Mouse (Mus musculus): ENCODE measurements around the gene Shisa2.
A peak's percentile ranks its signal among the peaks of the same experiment; 100 is the strongest.

Gene Shisa2

DNA sequence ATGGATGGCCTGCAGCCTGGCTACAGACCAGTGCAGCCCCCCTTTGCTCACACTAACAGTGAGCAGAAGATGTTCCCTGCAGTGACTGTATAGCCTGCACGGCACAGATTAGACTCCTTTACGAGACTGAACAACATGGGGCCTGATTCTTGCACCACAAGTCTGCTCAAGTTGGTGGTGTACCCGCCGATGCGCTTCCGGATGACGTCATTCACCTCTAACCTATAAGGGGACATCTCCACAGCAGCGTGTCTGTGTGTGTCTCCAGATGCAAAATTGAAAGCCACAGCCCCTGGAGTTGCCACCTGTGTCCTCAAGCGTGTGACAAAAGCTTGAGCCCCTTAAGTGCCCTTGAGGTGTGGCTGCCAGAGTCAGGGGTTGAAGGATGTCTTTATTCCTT, 5.0 kb downstream of the Shisa2 start:
- no peak for DNase-seq (ENCODE audit: low spot score in 2 of 2)

DNA sequence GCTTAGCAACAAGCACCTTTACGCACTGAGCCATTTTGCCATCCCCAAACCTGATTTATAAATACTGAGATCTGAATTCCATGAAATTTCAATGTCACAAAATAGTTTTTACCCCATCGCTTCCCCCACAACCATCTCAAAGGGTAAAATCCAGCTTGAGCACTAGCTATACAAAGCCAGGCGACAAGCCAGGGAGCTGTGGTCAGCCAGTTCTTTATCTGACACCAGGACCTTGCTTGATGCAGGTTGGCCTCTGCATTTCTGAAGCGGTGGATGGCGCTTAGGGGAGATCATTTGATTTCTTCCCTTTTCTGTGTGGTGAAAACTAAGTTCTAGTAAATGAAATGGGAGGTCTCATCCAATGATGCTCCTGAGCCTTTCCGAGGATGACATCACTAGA, 7.0 kb downstream of the Shisa2 start:
- DNase-seq (ENCODE audit: low spot score in 2 of 2) = no peak

DNA sequence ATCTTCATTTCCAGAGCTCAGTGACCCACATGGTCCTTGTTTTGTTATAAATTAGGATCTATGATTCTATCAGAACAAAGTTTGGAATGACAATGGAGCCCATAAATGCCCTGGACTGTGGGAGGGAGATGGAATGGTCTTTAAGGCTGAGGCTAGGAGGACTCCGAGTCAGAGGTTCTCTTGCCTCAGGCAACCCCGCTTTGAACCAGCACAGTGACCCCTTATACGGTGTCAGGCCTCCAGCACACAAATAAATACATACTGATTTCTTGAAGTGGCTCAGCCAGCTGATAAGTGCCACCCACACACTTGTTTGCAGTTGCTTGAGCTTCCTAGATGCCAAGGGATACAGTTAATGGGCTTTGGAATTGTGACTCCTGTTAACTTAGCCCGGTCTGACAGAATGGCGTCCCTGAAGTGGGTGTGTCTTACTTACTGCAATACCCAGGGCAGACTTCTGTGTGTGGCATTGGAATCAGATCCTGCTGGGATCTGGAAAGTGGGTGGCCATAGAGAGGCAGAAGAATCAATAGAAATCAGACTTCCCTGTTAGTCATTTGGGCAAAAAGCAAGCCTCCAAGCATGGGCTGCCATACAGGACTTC, 8.3 kb downstream of the Shisa2 start:
- DNase-seq (ENCODE audit: low spot score in 2 of 2) = no peak

DNA sequence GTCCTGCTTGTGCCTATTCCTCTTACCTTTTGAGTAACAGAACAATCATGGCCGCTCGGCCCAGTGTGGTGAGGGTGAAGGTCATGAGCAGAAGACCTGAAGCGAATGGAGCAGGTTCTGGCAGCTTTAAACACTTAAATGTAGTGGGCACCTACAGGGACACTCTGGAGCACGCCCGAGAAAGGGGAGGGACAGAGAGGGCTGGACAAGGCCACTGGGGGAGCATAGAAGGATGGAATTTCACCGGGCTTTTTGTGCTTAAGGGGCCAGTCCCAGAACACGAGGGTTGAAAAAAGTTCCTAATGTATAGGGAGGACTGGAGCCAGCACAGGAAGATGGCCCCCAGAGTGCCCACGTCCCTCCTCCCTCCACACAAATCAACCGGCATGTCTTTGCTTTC, 8.9 kb downstream of the Shisa2 start:
- no peak for DNase-seq (ENCODE audit: low spot score in 2 of 2)

DNA sequence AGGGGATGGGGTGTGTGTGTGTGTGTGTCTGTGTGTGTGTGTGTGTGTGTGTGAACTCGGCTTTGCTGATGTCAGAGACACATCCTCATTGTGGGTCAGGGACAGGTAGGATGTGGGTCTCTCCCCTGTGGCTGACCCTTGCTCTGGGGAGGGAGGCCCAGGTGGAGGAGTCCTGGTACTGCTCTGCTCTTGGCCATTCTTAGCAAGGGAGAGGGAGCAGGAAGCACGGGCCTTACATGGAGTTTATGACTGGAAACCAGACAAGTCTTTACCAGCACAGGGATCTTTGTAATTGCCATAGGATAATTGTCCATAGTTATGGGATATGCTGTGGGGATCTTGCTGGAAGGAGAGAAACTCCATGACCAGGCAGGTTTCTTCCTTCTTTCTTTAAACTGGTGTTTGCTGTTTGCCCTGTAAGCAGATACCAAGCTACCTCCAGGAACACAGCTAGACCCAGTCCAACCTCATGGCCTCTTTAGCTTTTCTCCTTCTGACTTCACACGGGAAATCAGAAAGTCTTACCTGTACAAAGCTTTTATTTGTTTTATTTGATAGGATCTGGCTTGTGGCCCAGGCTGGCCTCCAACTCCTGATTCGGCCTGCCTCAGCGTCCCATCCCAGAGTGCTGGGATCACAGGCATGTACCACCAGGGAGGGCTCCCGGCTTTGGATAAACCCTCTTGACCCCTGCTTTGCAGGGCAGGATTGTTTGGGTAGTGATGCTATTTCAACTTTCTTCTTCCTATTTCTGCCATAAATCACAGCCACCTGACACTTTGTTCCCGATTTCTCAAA, 14.0 kb downstream of the Shisa2 start:
- DNase-seq (ENCODE audit: low spot score in 2 of 2) = no peak

DNA sequence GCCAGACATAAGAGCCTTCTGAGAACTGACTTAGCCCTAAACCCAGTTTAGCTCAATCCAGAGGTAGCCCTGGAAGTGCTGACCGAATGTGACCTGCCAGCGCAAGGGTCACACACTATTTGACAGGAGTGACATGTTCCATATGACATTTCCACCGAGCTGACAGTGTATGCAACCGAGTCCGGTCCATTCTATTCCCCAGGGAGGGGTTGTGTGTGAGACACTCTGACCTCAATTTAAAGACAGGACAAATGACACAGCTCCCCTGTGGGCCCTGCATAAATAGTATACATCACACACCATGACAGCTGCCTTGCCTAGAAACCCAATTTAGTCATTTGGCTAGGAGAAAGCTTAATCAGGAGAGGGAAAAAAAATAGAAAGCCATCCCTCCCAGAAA, 16.7 kb downstream of the Shisa2 start:
- no peak for DNase-seq (ENCODE audit: low spot score in 2 of 2)

DNA sequence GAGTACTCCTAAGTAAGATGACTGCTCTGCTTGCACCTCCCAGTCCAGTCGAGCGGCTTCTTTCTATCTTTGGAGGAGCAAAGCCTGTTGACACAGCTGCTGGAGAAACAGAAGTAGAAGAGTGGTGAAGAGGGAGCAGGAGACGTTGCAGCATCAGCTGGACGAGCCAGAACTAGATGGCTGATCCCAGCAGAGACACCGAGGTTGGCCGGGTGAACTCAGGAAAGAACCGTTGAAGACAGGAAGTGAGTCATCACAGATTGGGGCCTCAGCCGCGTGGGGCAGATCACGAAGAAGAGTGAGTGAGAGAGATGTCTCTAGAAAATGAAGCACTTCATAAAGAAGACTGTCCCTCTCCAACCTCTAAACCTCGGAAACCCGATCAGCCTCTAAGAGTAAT, 18.5 kb downstream of the Shisa2 start:
- no peak for DNase-seq (ENCODE audit: low spot score in 2 of 2)

DNA sequence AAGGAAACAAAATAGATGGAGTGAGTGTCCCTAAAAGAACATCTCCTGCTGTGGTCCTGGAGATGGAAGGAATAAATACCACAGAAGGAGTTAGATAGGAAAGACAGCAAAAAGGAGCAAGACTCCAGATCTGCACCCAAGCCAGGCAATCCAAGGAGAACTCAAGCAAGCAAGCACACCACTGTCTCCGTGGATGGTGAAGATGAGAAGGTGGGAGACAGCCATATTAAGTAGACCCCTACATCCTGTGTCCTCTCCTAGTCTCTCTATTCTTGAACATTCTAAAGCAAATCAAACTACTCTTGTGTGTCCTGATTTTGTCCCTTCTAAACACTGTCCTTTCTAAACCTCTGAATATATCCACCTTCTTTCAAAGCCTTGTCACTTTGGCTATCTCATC, 19.1 kb downstream of the Shisa2 start:
- no peak for DNase-seq (ENCODE audit: low spot score in 2 of 2)

DNA sequence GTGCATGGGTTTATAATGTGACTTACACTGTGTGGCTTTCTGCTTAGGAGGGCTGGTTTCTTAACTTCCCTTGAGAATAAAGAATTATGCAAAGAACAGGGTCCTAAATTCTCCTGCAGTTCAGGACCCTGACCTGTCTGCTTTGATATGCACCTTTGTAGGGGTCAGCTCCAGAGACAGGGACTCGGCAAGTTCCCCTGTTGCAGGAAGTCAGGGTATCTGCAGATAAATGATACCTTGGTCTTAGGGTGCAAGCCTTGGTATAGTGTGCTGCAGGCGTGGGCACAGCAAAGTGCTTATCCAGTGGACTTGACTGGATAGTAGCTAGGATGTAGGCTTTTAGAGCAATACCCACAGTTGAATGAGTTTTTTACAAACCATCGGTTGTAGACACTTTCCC, 19.8 kb downstream of the Shisa2 start:
- no peak for DNase-seq (ENCODE audit: low spot score in 2 of 2)

DNA sequence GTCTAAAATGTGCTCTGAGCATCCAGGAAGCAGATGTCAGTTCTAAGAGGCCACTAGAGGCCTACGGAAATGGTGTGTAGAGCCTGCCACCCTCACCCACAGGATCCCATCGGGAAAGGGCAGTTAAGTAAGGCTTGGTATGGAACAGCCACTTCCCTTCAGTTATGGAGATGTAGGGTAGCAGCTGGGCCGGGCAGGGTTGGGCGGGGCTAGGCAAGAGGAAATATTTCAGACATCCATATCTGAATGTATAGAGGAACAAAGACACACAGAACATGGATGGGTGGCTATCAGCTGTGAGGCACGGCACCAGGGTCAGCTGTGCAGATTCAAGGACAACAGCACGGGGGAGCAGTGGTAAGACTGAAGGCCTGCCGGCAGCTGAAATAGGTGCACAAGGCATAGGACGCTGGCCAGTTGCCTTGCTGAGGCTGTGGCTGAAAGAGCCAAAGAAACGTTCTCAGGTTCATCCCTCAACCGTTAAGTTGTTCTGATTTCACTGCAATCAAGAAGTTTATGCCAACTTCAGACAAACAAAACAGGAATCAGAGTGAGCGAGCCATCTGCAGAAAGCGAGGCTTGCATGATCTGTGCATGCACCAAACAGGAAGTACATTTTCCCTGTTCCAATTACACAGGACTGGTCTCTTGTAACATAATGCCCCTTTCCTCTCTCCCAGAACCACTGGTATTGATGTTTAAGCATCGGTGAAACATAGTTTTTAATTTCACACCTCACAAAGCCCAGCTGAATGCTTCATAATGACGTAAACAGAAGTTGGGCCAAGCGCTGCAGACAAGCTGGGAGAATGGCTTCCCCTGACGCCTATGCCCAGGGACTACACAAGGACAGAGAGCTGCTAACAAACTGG, 22.0 kb downstream of the Shisa2 start:
- DNase-seq (ENCODE audit: low spot score in 2 of 2) = no peak

DNA sequence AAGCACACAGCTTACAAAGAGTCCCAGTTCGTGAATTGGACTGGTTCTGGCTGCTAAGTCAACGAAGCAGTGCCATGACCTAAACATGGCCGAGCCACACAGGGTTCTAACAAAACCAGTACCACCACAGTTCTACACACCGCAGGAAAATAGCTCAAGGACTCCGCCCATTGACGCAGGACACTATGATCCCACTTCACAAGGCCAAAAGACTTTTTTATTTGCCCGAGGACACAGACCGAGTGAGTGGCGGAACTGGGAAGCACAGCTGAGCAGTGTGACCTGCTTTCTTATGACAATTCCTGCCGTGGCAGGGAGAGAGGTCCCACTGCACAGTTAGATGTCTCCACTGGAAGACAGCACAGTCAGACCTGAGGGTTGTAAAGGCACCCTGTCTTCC, 23.5 kb downstream of the Shisa2 start:
- DNase-seq (ENCODE audit: low spot score in 2 of 2) = no peak

DNA sequence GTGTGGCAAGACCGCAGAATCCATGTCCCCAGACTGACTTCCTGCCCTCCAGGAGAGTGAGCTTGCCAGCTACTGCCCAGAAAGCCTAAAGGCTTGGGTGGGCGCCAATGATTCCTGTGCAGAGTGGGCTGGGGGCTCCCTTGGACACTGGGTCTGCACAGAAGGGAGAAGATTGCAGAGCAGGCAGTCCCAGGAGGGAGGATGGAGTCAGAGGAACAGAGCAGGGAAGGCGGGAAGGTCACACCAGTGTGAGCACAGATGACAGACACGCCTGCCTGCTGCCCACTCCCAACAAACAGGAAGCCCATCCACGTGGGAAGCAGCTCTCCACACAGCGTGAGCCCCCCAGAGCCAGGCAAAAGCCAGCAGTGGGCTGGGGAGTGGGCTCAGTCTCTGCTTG, 24.2 kb downstream of the Shisa2 start:
- DNase-seq (ENCODE audit: low spot score in 2 of 2) = no peak

DNA sequence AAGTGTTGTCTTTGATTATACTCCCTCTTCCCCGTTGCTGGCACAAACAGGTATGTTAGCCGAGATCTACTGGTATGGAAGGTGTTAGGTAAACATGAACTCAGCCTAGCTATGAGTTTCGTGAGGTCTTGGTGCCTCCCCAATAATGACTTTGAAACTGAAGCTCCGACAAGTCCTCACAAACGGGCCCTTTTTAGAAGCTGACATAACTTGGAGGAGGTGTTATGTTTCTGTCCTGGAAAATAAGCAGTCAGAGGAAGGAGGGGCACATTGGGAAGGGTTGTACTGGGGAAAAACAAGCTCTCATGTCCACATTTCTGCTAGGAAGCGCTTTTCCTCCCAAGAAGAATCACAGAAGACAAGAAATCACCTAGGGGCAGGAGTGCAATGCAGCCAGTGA, 31.5 kb downstream of the Shisa2 start:
- DNase-seq (ENCODE audit: low spot score in 2 of 2) = no peak

DNA sequence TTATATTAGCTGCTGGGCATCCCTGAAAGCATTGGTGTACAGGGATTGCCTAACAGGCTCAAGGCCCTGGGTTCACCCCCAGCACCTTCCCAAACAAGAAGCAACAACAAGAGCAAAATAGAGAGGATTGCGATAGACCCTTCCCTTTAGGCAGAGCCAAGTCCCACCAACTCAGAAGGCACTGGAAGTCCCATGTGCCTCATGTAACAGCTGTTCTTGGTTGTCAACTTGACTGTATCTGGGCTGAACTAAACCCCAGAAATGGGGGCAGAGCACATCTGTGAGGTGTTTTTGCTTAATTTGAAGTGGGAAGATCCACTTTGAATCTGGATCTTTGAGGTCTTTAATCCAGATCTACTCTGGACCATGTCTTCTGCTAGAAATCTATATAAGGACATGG, 32.0 kb downstream of the Shisa2 start:
- no peak for DNase-seq (ENCODE audit: low spot score in 2 of 2)

DNA sequence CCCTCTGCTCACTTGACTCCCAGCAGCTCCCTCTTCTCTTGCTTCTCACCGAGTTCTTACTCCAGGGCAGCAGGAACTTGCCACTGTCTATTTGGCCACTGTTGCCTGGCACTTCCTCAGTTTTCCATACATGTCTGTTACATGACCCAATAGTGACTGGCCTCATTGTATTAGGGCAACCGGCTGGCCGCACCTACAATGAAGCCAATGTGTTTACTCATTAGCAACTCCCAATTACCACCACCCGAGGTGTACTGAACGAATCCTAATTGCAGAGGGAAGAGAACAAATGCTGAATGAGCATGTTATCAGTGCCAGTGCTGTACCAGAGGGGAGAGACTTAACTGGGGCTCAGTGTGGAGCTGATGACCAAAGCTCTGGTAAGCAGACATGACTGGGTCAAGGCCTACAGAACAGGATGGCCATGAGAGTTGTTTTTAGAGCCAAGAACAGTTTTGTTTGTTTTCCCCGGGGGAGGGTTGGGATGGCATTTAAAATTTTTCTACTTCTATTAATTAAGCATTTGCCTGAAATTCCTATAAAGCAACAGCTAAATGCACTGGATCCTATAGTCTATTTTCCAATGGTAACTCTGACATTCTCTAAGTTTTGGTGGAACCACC, 47.9 kb downstream of the Shisa2 start:
- DNase-seq (ENCODE audit: low spot score in 2 of 2) = no peak

DNA sequence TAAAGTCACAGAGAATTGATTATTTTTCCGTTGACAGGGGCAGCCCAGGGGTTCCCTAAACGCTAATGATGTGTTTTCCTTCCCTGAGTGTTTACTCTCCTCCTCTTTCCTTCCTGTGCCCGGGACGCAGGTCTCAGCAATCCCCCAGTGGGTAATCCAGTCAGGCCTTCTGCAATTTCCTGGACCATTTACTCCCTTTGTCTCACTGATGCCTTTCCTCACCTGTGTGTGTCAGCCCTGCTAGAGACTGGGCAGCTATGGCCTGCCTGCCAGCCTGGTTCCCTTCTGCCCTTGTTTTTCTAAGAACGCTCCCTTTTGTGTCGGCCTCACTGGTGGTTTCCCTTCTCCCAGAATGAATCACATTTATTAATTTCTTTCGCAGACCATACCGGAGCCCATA, 49.4 kb downstream of the Shisa2 start:
- DNase-seq (ENCODE audit: low spot score in 2 of 2) = no peak

DNA sequence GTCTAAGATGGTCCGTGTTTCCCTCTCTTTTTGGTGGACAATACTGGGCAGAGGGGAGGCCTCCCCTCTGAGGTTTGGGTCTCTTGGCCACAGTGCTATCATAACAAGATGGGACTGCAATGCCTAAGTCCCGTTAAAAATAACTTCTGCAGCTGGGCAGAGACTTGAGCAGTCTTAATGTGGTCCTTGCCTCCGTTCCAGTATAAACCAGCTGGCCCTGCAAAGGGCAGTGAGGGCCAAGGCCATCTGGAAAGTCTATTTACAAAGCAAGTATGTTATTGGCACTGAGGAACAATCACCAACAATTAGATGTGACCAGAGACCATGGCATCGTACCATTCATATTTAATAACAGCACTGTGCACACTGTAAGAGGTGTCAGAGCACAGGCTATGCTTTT, 50.2 kb downstream of the Shisa2 start:
- no peak for DNase-seq (ENCODE audit: low spot score in 2 of 2)

DNA sequence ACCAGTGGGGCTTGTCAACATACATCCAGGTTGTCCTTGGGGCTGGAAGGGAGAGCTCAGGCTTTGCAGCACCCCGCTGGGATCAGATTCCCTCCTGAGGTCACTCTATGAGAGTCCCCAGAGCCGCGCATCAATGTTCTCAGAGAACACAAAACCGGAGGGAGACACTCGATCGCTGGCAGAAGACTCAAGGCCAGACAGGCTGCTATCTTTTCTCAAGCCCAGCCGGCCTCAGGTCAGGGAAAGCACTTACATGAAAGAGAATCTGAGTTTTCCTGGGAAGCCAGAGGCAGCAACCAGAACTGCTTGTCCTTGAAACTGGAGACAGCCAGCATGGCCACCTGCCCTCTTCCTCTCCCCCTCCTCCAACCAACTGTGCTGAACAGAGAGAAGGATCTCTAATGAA, 52.5 kb downstream of the Shisa2 start:
- DNase-seq (ENCODE audit: low spot score in 2 of 2) = peak in 1 of 2 experiments; percentile 36

Data from urinary bladder, postnatal 4 days (tissue).